Mouse (Mus musculus): ENCODE measurements at regions not wholly inside any gene's neighbourhood (a gene's known extent, or its start where the extent isn't known, plus 50 kb on each side); places are given as distances from the start of the nearest gene placed in this dataset.

GRCm38 (mm10) chr13:101824962-101825361, 56.9 kb upstream of the Pik3r1 start:
- Histone ChIP-seq H3K4me3 (no peak overlapping the region), H3K27me3 (no peaks in the 10 kb centered on the region), H3K9me3 (no peaks in the 10 kb centered on the region), H3K4me1 (no peaks in the 10 kb centered on the region), H3K4me2 (no peak overlapping the region), H3K27ac (no peak overlapping the region), H3K36me3 (no peaks in the 10 kb centered on the region), H3K9ac (no peak overlapping the region)
- ATAC-seq (ENCODE audit: insufficient number of reproducible peaks, low FRiP score, low TSS enrichment, low read depth) = no peak
- 95% methylated on average over 2 of the region's 2 CpGs for WGBS

GRCm38 (mm10) chr13:101831872-101832629, 64.0 kb upstream of the Pik3r1 start:
- Histone ChIP-seq H3K4me3 (no peak overlapping the region), H3K27me3 (no peaks in the 10 kb centered on the region), H3K4me2 (no peak overlapping the region), H3K27ac (no peak overlapping the region), H3K4me1 (0 out of 2 replicates have a peak, but pooled peaks cover 5% of the 10 kb centered on the region), H3K9me3 (no peaks in the 10 kb centered on the region), H3K36me3 (no peaks in the 10 kb centered on the region), H3K9ac (no peak overlapping the region)
- no peak for ATAC-seq (ENCODE audit: insufficient number of reproducible peaks, low FRiP score, low TSS enrichment, low read depth)
- WGBS = 75% methylated on average over 7 of the region's 7 CpGs

- H3K27me3 ChIP-seq = no peaks in the 10 kb centered on the region
- no peak overlapping the region for H3K4me2 ChIP-seq
- H3K27ac ChIP-seq = no peak overlapping the region
- no peak for ATAC-seq (ENCODE audit: insufficient number of reproducible peaks, low FRiP score, low TSS enrichment, low read depth)
- no peaks in the 10 kb centered on the region for H3K9me3 ChIP-seq
- H3K4me3 ChIP-seq = no peak overlapping the region
- 0 out of 2 replicates have a peak, but pooled peaks cover 5% of the 10 kb centered on the region for H3K4me1 ChIP-seq
- WGBS = 38% methylated on average over 4 of the region's 4 CpGs
- no peaks in the 10 kb centered on the region for H3K36me3 ChIP-seq
- no peak overlapping the region for H3K9ac ChIP-seq
Measured at GRCm38 (mm10) chr13:101834546-101834945, 66.5 kb upstream of the Pik3r1 start.

- H3K27me3 ChIP-seq = no peaks in the 10 kb centered on the region
- no peak overlapping the region for H3K27ac ChIP-seq
- WGBS = 71% methylated on average over 1 of the region's 1 CpGs
- no peaks in the 10 kb centered on the region for H3K36me3 ChIP-seq
- no peaks in the 10 kb centered on the region for H3K9me3 ChIP-seq
- no peak overlapping the region for H3K4me2 ChIP-seq
- H3K9ac ChIP-seq = no peak overlapping the region
- no peak overlapping the region for H3K4me3 ChIP-seq
- 0 out of 2 replicates have a peak, but pooled peaks cover 5% of the 10 kb centered on the region for H3K4me1 ChIP-seq
- no peak for ATAC-seq (ENCODE audit: insufficient number of reproducible peaks, low FRiP score, low TSS enrichment, low read depth)
Measured at GRCm38 (mm10) chr13:101836992-101837391, 69.0 kb upstream of the Pik3r1 start.

- no peaks in the 10 kb centered on the region for H3K27me3 ChIP-seq
- no peak overlapping the region for H3K4me3 ChIP-seq
- ATAC-seq (ENCODE audit: insufficient number of reproducible peaks, low FRiP score, low TSS enrichment, low read depth) = no peak
- H3K27ac ChIP-seq = no peak overlapping the region
- WGBS = 51% methylated on average over 7 of the region's 7 CpGs
- no peaks in the 10 kb centered on the region for H3K9me3 ChIP-seq
- H3K4me1 ChIP-seq = no peaks in the 10 kb centered on the region
- no peaks in the 10 kb centered on the region for H3K36me3 ChIP-seq
- H3K4me2 ChIP-seq = no peak overlapping the region
- H3K9ac ChIP-seq = no peak overlapping the region
Measured at GRCm38 (mm10) chr13:101844461-101845440, 76.7 kb upstream of the Pik3r1 start.

- Histone ChIP-seq H3K9me3 (no peaks in the 10 kb centered on the region), H3K9ac (no peak overlapping the region), H3K36me3 (no peaks in the 10 kb centered on the region), H3K4me1 (no peaks in the 10 kb centered on the region), H3K27me3 (no peaks in the 10 kb centered on the region), H3K4me3 (no peak overlapping the region), H3K4me2 (no peak overlapping the region), H3K27ac (no peak overlapping the region)
- ATAC-seq (ENCODE audit: insufficient number of reproducible peaks, low FRiP score, low TSS enrichment, low read depth) = no peak
- WGBS = 66% methylated on average over 3 of the region's 3 CpGs
Measured at GRCm38 (mm10) chr13:101846016-101846415, 78.0 kb upstream of the Pik3r1 start.

- Histone ChIP-seq H3K27me3 (no peaks in the 10 kb centered on the region), H3K4me3 (no peak overlapping the region), H3K4me2 (no peak overlapping the region), H3K27ac (peak overlapping the region; percentile 24), H3K4me1 (no peaks in the 10 kb centered on the region), H3K9ac (no peak overlapping the region), H3K36me3 (no peaks in the 10 kb centered on the region), H3K9me3 (no peaks in the 10 kb centered on the region)
- no peak for ATAC-seq (ENCODE audit: insufficient number of reproducible peaks, low FRiP score, low TSS enrichment, low read depth)
- WGBS = 48% methylated on average over 12 of the region's 12 CpGs
Measured at GRCm38 (mm10) chr13:101847879-101848600, 80.0 kb upstream of the Pik3r1 start.

GRCm38 (mm10) chr13:101848601-101849147, 80.7 kb upstream of the Pik3r1 start:
- H3K27ac ChIP-seq = peak overlapping the region; percentile 24; the same call in 1 of the 2 replicates
- H3K9me3 ChIP-seq = no peaks in the 10 kb centered on the region
- H3K4me1 ChIP-seq = no peaks in the 10 kb centered on the region
- no peaks in the 10 kb centered on the region for H3K27me3 ChIP-seq
- no peak overlapping the region for H3K4me2 ChIP-seq
- WGBS = 66% methylated on average over 2 of the region's 2 CpGs
- no peaks in the 10 kb centered on the region for H3K36me3 ChIP-seq
- no peak for ATAC-seq (ENCODE audit: insufficient number of reproducible peaks, low FRiP score, low TSS enrichment, low read depth)
- no peak overlapping the region for H3K9ac ChIP-seq
- no peak overlapping the region for H3K4me3 ChIP-seq

GRCm38 (mm10) chr13:101849416-101849815, 81.4 kb upstream of the Pik3r1 start:
- WGBS = 78% methylated on average over 6 of the region's 6 CpGs
- Histone ChIP-seq H3K27ac (no peak overlapping the region), H3K4me3 (no peak overlapping the region), H3K36me3 (no peaks in the 10 kb centered on the region), H3K4me1 (no peaks in the 10 kb centered on the region), H3K27me3 (no peaks in the 10 kb centered on the region), H3K4me2 (no peak overlapping the region), H3K9me3 (no peaks in the 10 kb centered on the region), H3K9ac (no peak overlapping the region)
- no peak for ATAC-seq (ENCODE audit: insufficient number of reproducible peaks, low FRiP score, low TSS enrichment, low read depth)

GRCm38 (mm10) chr13:101851329-101851728, 83.3 kb upstream of the Pik3r1 start:
- H3K36me3 ChIP-seq = no peaks in the 10 kb centered on the region
- 54% methylated on average over 6 of the region's 6 CpGs for WGBS
- H3K27ac ChIP-seq = no peak overlapping the region
- H3K4me3 ChIP-seq = no peak overlapping the region
- H3K9ac ChIP-seq = no peak overlapping the region
- H3K4me2 ChIP-seq = no peak overlapping the region
- no peak for ATAC-seq (ENCODE audit: insufficient number of reproducible peaks, low FRiP score, low TSS enrichment, low read depth)
- H3K27me3 ChIP-seq = no peaks in the 10 kb centered on the region
- H3K9me3 ChIP-seq = no peaks in the 10 kb centered on the region
- no peaks in the 10 kb centered on the region for H3K4me1 ChIP-seq

GRCm38 (mm10) chr13:101852960-101853359, 84.9 kb upstream of the Pik3r1 start:
- WGBS = 86% methylated on average over 5 of the region's 5 CpGs
- H3K9me3 ChIP-seq = no peaks in the 10 kb centered on the region
- H3K4me3 ChIP-seq = no peak overlapping the region
- no peak for ATAC-seq (ENCODE audit: insufficient number of reproducible peaks, low FRiP score, low TSS enrichment, low read depth)
- no peaks in the 10 kb centered on the region for H3K36me3 ChIP-seq
- no peak overlapping the region for H3K27ac ChIP-seq
- no peaks in the 10 kb centered on the region for H3K27me3 ChIP-seq
- H3K9ac ChIP-seq = no peak overlapping the region
- H3K4me1 ChIP-seq = no peaks in the 10 kb centered on the region
- no peak overlapping the region for H3K4me2 ChIP-seq
